Mouse (Mus musculus) left cerebral cortex, adult 18-20 months (tissue): ENCODE results near the gene Cdkn2aipnl. TPM values are rescaled to one million over a fixed set of nuclear protein-coding genes. Genes with fewer than 3 reads are reported as not detected.
A peak's percentile ranks its signal among the peaks of the same experiment; 100 is the strongest.

Experiments used
- DNase-seq, 2 experiments: peaks; one replicate each; pipeline ENCODE4 v3.0.0; 2021 to 2022; ENCODE audit warnings: low spot score in 2 of 2, mixed read lengths in 1 of 2
- total RNA-seq, 2 experiments: library from RNA; stranded (reverse); gene quantifications; 2 replicates each; pipeline ENCODE4 v1.2.3; 2021

Cdkn2aipnl gene
- total RNA-seq, 2 experiments from 2014 or later, result 45.7 to 45.8 TPM

DNA sequence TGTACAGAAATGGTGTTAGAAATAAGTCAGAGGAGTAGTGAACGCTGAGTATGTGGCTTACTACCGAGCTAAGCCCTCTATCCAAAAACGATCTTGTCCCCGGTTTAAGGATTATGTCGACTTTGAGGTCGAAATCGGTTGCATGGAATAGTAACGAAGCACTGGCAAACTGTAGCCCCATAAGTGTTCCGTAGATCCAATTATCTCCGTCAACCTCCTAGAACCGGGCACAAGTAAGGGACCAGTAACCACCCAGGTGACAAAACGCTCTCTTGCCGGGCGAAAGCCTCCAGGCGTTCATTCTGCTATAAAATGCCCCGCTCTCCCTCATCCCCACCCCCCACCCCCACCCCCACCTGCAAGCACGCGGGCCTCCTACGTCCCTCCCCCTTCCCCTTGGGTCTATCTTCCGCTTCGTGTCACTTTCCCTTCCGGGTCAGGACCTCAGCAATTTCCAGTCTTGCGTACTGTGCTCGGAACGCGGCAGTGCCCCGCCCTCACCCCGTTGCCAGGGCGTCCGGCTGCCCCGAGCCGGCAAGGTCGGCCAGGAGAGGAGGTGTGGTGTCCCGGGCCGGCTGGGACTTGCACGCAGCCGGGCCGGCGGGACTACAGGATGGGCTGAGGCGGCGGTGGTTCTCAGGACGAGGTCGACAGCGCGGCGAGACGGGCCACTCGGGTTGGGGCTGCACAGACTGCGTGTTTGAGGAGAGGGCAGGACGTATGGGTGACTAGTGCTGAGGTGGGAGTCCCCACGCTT, 36.5 kb downstream of the Cdkn2aipnl start, which contains the start of gene Cdkl3:
Cdkl3 (plus strand) TSS at position 450 of the 757 bp plus-strand sequence.
- DNase-seq, result peak; percentile 86 to 89

DNA sequence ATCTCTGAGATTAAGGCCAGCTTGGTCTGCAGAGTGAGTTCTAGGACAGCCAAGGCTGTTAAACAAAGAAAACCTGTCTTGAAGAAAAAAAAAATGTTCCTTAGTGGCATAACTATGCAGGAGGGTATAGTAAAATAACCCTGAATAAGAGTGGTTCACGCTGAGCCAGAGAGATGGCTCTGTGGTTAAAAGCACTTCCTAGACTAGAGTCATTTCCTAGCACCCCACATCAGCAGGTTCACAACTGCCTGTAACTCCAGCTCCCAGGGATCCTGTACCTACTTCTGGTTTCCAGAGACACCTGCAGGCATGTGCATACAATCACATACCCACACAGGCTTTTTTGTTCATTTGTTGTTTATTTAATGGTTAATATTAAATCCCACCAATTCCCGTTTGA, 38.1 kb downstream of the Cdkn2aipnl start:
- DNase-seq, result no peak

DNA sequence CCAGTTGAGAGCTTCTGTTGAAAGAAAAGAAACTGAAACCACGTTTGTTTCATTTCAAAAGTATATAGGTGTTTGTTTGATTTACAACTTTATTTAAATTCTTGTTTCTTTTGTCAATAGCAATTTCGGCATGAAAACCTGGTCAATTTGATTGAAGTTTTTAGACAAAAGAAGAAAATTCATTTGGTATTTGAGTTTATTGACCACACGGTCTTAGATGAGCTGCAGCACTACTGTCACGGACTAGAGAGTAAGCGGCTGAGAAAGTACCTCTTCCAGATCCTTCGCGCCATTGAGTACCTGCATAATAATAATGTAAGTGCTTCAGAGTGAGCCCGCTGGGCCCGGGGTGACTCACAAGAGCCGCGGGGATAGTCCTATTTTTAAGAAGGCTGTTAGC, 43.5 kb downstream of the Cdkn2aipnl start:
- no peak for DNase-seq

DNA sequence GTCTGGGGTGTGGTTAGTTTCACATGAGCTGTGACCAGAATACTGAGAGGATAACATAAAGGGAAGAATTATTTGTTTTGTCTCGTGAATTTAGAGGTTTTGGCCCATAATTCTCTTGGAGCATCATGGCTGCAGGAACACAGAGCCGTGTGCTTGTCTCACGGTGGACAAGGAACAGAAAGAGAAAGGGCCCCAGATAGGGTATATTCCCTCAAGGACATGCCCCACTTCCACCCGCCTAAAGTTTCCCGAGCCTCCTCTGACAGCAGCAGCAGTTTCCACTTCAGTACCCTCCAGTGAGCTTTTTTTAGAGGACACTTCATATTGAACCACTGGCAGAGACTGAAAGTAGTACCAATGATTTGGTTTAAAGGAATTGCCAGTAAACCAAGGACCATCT, 44.1 kb downstream of the Cdkn2aipnl start:
- DNase-seq, result no peak

DNA sequence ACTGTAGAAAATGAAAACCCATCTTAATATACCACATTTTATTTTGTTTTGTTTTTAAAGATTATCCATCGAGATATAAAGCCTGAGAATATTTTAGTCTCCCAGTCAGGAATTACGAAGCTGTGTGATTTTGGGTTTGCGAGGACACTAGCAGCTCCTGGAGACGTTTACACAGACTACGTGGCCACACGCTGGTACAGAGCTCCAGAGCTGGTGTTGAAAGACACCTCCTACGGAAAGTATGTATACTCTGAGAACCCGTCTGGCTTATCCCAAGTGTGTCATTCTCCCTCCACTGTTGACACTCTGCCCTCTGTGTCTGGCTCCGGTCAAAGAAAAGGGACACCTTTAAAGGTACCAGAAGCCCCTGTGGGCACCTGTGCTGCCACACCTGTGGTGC, 50.8 kb downstream of the Cdkn2aipnl start:
- peak; percentile 24 to 32 for DNase-seq

Other genes with a start within 250 kb of the Cdkn2aipnl start
- gene Sec24a, start 204.0 kb upstream of the Cdkn2aipnl start, total RNA-seq, result 10 to 100 TPM; 17.3 to 18.7 TPM
- 10 to 100 TPM; 67.7 to 71.7 TPM for gene Sar1b, start 204.0 kb upstream of the Cdkn2aipnl start, total RNA-seq
- gene Jade2, start 110.0 kb upstream of the Cdkn2aipnl start, total RNA-seq, result 10 to 100 TPM; 65.4 to 70.5 TPM
- 100 to 1,000 TPM; 189 to 191 TPM for gene Ube2b, start 33.1 kb downstream of the Cdkn2aipnl start, total RNA-seq
- gene Cdkl3, start 36.6 kb downstream of the Cdkn2aipnl start, total RNA-seq, result 10 to 100 TPM; 16.8 to 18.0 TPM
- gene Ppp2ca, start 131.0 kb downstream of the Cdkn2aipnl start, total RNA-seq, result 100 to 1,000 TPM; 120 to 124 TPM
- not detected for gene Olfr1373, start 177.9 kb downstream of the Cdkn2aipnl start, total RNA-seq
- gene Olfr1371, start 246.3 kb downstream of the Cdkn2aipnl start, total RNA-seq, result not detected